Mouse (Mus musculus): ENCODE results near the gene Il22. TPM values are rescaled to one million over a fixed set of nuclear protein-coding genes. Genes with fewer than 3 reads are reported as not detected.
A peak's percentile ranks its signal among the peaks of the same experiment; 100 is the strongest.
"Not testable (repeated sequence)": the region's sequence is repeated elsewhere in the genome, so short reads cannot be mapped to it uniquely, and the experiment has no call there.

The Il22 gene
- polyA plus RNA-seq, 1 experiment from 2014 or later = not detected

- H3K27me3 ChIP-seq (ENCODE audit: low read depth, poor library complexity, severe bottlenecking); DNase-seq (ENCODE audit: low spot score); H3K27ac ChIP-seq; H3K4me1 ChIP-seq; H3K9me3 ChIP-seq (replicated peaks); H3K4me3 ChIP-seq; H3K36me3 ChIP-seq: not testable (repeated sequence)
- 87% methylated on average over 11 of the region's 11 CpGs for WGBS
Observed at GRCm38 (mm10) chr10:118249006-118249595, 44.4 kb downstream of the Il22 start.

GRCm38 (mm10) chr10:118250852-118251295 is 46.1 kb downstream of the Il22 start:
- peak; percentile 80 for DNase-seq (ENCODE audit: low spot score)
- Histone ChIP-seq H3K4me3 (no peak overlapping the region), H3K27ac (peak overlapping the region; percentile 15; the same call in 1 of the 2 replicates), H3K9me3 (replicated peaks) (no peaks in the 10 kb centered on the region), H3K4me1 (peaks cover 4% of the 10 kb centered on the region; the same call in 1 of the 2 replicates), H3K27me3 (ENCODE audit: low read depth, poor library complexity, severe bottlenecking) (no peaks in the 10 kb centered on the region), H3K36me3 (no peaks in the 10 kb centered on the region)
- 52% methylated on average over 10 of the region's 10 CpGs for WGBS

- not testable (repeated sequence) for H3K9me3 ChIP-seq (replicated peaks); H3K27me3 ChIP-seq (ENCODE audit: low read depth, poor library complexity, severe bottlenecking); H3K4me1 ChIP-seq; H3K27ac ChIP-seq; H3K36me3 ChIP-seq; H3K4me3 ChIP-seq; DNase-seq (ENCODE audit: low spot score)
- WGBS = no CpG with 5 or more reads among the region's 13 CpGs
Observed at GRCm38 (mm10) chr10:118258388-118258787, 53.6 kb downstream of the Il22 start, which contains the start of gene Gm32802. Gene Gm32802, plus strand, starts transcription at chr10:118258688.

Other genes with a start within 250 kb of the Il22 start
- 44.4 and 57.3 TPM in 2 replicates for gene Mdm1, start 63.1 kb upstream of the Il22 start, polyA plus RNA-seq (2016; fragmentation: Nextera tagmentation; extraction: Ambion mirVana)
- gene Gm32717, start 35.8 kb downstream of the Il22 start, polyA plus RNA-seq (2016; fragmentation: Nextera tagmentation; extraction: Ambion mirVana) = 0.10 TPM in 1 of 2 replicates, not detected in the other
- 0.10 TPM in 1 of 2 replicates, not detected in the other for gene Gm32802, start 53.7 kb downstream of the Il22 start, polyA plus RNA-seq (2016; fragmentation: Nextera tagmentation; extraction: Ambion mirVana)
- gene Iltifb, start 90.1 kb downstream of the Il22 start, polyA plus RNA-seq (2016; fragmentation: Nextera tagmentation; extraction: Ambion mirVana) = not detected in 2 replicates
- gene Gm9040, start 122.0 kb downstream of the Il22 start, polyA plus RNA-seq (2016; fragmentation: Nextera tagmentation; extraction: Ambion mirVana) = not detected in 2 replicates
- not detected in 2 replicates for gene Gm9044, start 127.5 kb downstream of the Il22 start, polyA plus RNA-seq (2016; fragmentation: Nextera tagmentation; extraction: Ambion mirVana)
- not detected in 2 replicates for gene Gm9045, start 132.9 kb downstream of the Il22 start, polyA plus RNA-seq (2016; fragmentation: Nextera tagmentation; extraction: Ambion mirVana)
- gene Gm9046, start 138.3 kb downstream of the Il22 start, polyA plus RNA-seq (2016; fragmentation: Nextera tagmentation; extraction: Ambion mirVana) = not detected in 2 replicates
- gene Gm9048, start 143.7 kb downstream of the Il22 start, polyA plus RNA-seq (2016; fragmentation: Nextera tagmentation; extraction: Ambion mirVana) = not detected in 2 replicates
- not detected in 2 replicates for gene Gm9049, start 149.2 kb downstream of the Il22 start, polyA plus RNA-seq (2016; fragmentation: Nextera tagmentation; extraction: Ambion mirVana)
- gene Ifng, start 236.1 kb downstream of the Il22 start, polyA plus RNA-seq (2016; fragmentation: Nextera tagmentation; extraction: Ambion mirVana) = not detected in 2 replicates

Data from limb, embryonic 10.5 days (tissue).